Comparison of ENCODE assay signal across 29 mouse cellular contexts in genomic region chr2:178636901-178637300, GRCm38 (mm10).
DNase-seq lines count a peak whose midpoint lies in the region; ATAC-seq lines count a peak whose summit lies in the region.
"Had no signal": no experiment of that assay in that cellular context is flagged by ENCODE, and none has a peak within 500 bp of the region (broad histone marks: within the 10 kb centered on the region; RNA-seq: fewer than 3 reads in every experiment).

No protein-coding gene starts in this region.

- no peaks in the 10 kb centered on the region for H3K36me3 ChIP-seq in kidney, embryonic 16.5 days (ENCODE audit: insufficient read depth, low read length)
- no peaks in the 10 kb centered on the region for H3K36me3 ChIP-seq in megakaryocyte, embryonic 14.5 days (replicated peaks; ENCODE audit: low read length)
- H3K36me3 ChIP-seq: embryonic facial prominence, embryonic 10.5 days; embryonic facial prominence, embryonic 13.5 days; forebrain, embryonic 12.5 days; forebrain, embryonic 15.5 days; G1E; heart, embryonic 10.5 days; heart, embryonic 13.5 days had no signal

- ATAC-seq in kidney, embryonic 16.5 days (ENCODE audit: low FRiP score, low TSS enrichment): no peak
- no peak for ATAC-seq in megakaryocyte, adult 5-6 weeks (ENCODE audit: poor library complexity, severe bottlenecking)
- ATAC-seq: forebrain, embryonic 15.5 days had no signal

- no peak overlapping the region for H3K9ac ChIP-seq in kidney, embryonic 16.5 days (replicated peaks; ENCODE audit: low read length)
- H3K9ac ChIP-seq: embryonic facial prominence, embryonic 13.5 days; forebrain, embryonic 12.5 days; forebrain, embryonic 15.5 days; heart, embryonic 13.5 days; hindbrain, embryonic 14.5 days had no signal

- no peak overlapping the region for H3K27ac ChIP-seq in kidney, embryonic 16.5 days (ENCODE audit: low read length)
- H3K27ac ChIP-seq: embryonic facial prominence, embryonic 10.5 days; embryonic facial prominence, embryonic 13.5 days; forebrain, embryonic 12.5 days; forebrain, embryonic 15.5 days; heart, adult 2 months; heart, embryonic 10.5 days; heart, embryonic 13.5 days; hindbrain, embryonic 14.5 days had no signal

- peak; percentile 64 for DNase-seq in kidney, adult 18-20 months
- no peak for DNase-seq in kidney, postnatal 10 days
- peak; percentile 81 for DNase-seq in kidney, adult 9 months
- DNase-seq in gastrocnemius, postnatal 10 days: no peak
- DNase-seq: adrenal gland, adult 2 months; adrenal gland, postnatal 14 days; B cell, adult 2 months; cerebellum, adult 11 months; cerebellum, adult 2 months; cerebellum, adult 9-11 months; cerebellum, postnatal 25 days; embryo, embryonic 11 days; gastrocnemius, postnatal 36 days; heart, adult 2 months; heart, postnatal 14 days; heart, postnatal 4 days had no signal

- H3K9me3 ChIP-seq in kidney, embryonic 16.5 days (ENCODE audit: low read length): no peaks in the 10 kb centered on the region
- peaks cover 18% of the 10 kb centered on the region for H3K9me3 ChIP-seq in megakaryocyte, embryonic 14.5 days
- H3K9me3 ChIP-seq: embryonic facial prominence, embryonic 10.5 days; embryonic facial prominence, embryonic 13.5 days; forebrain, embryonic 12.5 days; forebrain, embryonic 15.5 days; heart, embryonic 10.5 days; heart, embryonic 13.5 days had no signal

- 88% methylated on average over 9 of the region's 9 CpGs for WGBS in kidney, embryonic 16.5 days

- peaks cover 20% of the 10 kb centered on the region for H3K4me1 ChIP-seq in kidney, embryonic 16.5 days (ENCODE audit: insufficient read depth, low read length)
- H3K4me1 ChIP-seq in megakaryocyte, embryonic 14.5 days: no peaks in the 10 kb centered on the region

- H3K4me3 ChIP-seq in kidney, embryonic 16.5 days (ENCODE audit: low read length): no peak overlapping the region
- H3K4me3 ChIP-seq in megakaryocyte, embryonic 14.5 days (replicated peaks): peak overlapping the region; percentile 38
- H3K4me3 ChIP-seq: embryonic facial prominence, embryonic 10.5 days; embryonic facial prominence, embryonic 13.5 days; erythroblast, embryonic 14.5 days; forebrain, embryonic 12.5 days; forebrain, embryonic 15.5 days; heart, adult 2 months; heart, embryonic 10.5 days; heart, embryonic 13.5 days had no signal

- H3K4me2 ChIP-seq in kidney, embryonic 16.5 days (replicated peaks; ENCODE audit: low read depth, low read length): no peak overlapping the region
- H3K4me2 ChIP-seq: embryonic facial prominence, embryonic 13.5 days; forebrain, embryonic 12.5 days; forebrain, embryonic 15.5 days; heart, embryonic 13.5 days; hindbrain, embryonic 14.5 days had no signal

- no peaks in the 10 kb centered on the region for H3K27me3 ChIP-seq in kidney, embryonic 16.5 days (ENCODE audit: insufficient read depth, low read length)
- peaks cover 2% of the 10 kb centered on the region for H3K27me3 ChIP-seq in megakaryocyte, embryonic 14.5 days (replicated peaks)
- H3K27me3 ChIP-seq: CH12.LX; embryonic facial prominence, embryonic 13.5 days; forebrain, embryonic 15.5 days; heart, embryonic 13.5 days had no signal

Comparison
In these comparisons a context has a peak if more than half of its experiments do, and no peak if none do; other contexts are left out.
1. DNase-seq: peak in kidney, adult 18-20 months (single experiment) and kidney, adult 9 months (single experiment); none in kidney, postnatal 10 days (single experiment) and gastrocnemius, postnatal 10 days (single experiment).